Mouse (Mus musculus): ENCODE results near the gene Gatad2b. TPM values are rescaled to one million over a fixed set of nuclear protein-coding genes. Genes with fewer than 3 reads are reported as not detected.
A peak's percentile ranks its signal among the peaks of the same experiment; 100 is the strongest.

The Gatad2b gene
- total RNA-seq, 2 experiments from 2014 or later: 47.2 to 65.5 TPM

DNA sequence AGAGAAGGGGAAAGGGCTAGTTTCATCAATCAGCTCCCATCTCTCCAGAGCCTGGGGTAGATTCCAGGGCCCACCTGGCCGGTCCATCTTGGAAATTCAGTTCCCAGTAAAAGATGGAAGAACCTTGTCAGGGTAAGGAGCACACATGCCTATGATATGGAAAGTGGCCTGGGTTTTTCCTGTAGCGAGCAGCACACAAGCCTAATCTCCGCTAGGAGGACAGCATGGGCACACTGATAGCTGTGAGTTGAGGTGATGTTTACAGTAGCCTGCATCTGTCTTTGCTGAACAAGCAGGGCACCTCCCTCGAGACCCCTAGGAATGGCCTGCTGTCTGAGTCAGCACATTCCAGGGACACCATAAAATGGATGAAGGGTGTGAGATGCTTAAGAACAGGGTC, 111.6 kb downstream of the Gatad2b start:
- no peak for ATAC-seq (replicated peaks; ENCODE audit: low FRiP score, poor library complexity, severe bottlenecking)

DNA sequence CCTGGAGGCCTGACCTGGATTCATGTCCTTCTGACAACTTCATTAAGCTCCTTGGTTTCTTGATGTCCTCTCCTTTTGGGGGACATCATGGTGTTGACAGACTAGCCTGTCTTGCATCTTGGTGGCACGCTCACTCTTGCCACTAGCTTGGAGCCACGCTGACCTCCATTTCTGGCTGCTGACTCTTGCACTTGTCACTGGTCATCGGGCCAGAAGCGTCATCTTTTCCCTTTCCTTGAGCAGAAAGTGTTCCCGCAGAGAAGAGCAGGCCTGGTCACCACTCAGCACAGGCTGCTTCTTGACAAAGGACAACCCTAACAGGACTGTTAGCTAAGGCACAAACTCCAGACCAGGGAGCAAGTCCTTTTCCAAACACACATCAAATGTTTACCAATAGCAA, 113.4 kb downstream of the Gatad2b start:
- no peak for ATAC-seq (replicated peaks; ENCODE audit: low FRiP score, poor library complexity, severe bottlenecking)

DNA sequence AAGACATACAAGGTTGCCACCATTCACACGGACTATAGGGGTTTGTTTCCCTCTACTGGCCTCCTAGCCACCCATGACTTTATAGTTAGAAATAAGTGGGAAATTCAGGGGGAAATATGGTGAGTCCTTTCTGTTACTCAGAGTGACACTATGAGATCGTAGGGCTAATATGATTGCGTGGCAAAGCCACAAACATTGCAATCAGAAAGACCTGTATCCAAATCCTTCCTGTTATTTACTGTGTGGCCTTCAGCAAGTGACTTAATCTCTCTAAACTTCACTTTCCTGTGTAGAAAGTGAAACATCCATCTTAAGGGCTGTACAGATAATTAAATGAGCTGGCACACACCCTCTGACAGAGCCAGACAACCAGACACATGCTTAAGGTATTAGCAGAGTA, 115.7 kb downstream of the Gatad2b start:
- no peak for ATAC-seq (replicated peaks; ENCODE audit: low FRiP score, poor library complexity, severe bottlenecking)

DNA sequence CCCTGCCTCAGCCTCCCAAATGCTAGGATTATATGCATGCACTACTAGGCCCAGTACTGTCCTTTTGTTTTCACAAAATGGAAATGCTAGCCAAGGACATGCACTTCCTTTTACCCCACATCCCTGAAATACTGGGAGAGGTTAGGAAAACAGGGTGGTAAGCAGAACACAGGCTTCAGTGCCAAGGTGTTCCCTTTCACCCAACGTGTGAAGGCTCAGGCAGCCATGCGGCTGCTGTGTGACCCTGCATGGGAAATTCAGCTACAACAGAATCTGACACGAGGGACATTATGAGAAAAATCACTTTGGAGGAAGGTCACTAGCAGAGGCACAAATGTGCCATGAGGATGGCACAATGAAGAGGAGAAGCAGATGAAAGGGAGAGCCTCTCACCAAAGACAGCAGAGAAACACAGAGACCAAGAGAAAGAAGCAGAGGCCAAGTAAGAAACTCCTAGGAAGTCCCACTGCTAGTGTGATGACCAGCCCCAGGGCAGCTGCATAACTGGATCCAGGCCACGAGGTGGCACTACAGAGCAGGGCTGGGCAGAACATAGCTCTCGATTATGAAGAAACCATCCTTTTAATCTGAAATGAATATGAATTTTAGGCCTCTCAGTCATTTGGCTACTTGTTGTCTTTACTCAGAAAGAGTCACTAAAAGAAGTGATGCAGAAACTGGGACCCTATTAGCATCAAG, 119.5 kb downstream of the Gatad2b start:
- peak; percentile 85 for ATAC-seq (replicated peaks; ENCODE audit: low FRiP score, poor library complexity, severe bottlenecking)

DNA sequence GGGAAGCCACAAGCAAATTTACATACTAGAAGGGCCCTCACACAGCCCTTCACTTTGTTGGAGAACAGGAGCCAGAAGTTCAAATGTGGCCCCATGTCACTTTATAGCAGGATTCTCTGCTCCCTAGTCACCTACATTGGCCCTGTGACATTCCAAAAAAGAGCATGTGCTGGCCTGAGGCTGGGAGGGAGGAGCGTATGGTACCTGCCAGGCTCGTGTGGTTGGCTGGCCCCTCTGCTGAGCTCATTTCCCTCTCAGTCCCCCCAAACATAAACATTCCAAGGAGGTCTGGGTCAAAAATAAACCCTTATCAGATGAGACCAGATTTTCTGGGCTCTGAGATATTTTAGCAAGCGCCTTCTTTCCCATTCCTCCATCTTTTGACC, 120.0 kb downstream of the Gatad2b start:
- ATAC-seq (replicated peaks; ENCODE audit: low FRiP score, poor library complexity, severe bottlenecking): peak; percentile 52; the same call in 1 of the 2 replicates

Other genes starting within 250 kb of the Gatad2b start
- gene 4933434E20Rik, start 241.5 kb upstream of the Gatad2b start, total RNA-seq (2015; ENCODE audit: low replicate concordance): 10.4 and 15.0 TPM in 2 replicates
- gene 4933434E20Rik, start 241.5 kb upstream of the Gatad2b start, total RNA-seq (2017; ENCODE audit: low replicate concordance): 16.3 and 17.6 TPM in 2 replicates
- gene Ubap2l, start 240.6 kb upstream of the Gatad2b start, total RNA-seq (2015; ENCODE audit: low replicate concordance): 124 and 134 TPM in 2 replicates
- gene Ubap2l, start 240.6 kb upstream of the Gatad2b start, total RNA-seq (2017; ENCODE audit: low replicate concordance): 106 and 129 TPM in 2 replicates
- 132 and 146 TPM in 2 replicates for gene Tpm3, start 220.5 kb upstream of the Gatad2b start, total RNA-seq (2015; ENCODE audit: low replicate concordance)
- gene Tpm3, start 220.5 kb upstream of the Gatad2b start, total RNA-seq (2017; ENCODE audit: low replicate concordance): 200 and 233 TPM in 2 replicates
- gene Nup210l, start 189.0 kb upstream of the Gatad2b start, total RNA-seq (2015; ENCODE audit: low replicate concordance): 0.58 TPM in 1 of 2 replicates, not detected in the other
- 0.09 and 0.14 TPM in 2 replicates for gene Nup210l, start 189.0 kb upstream of the Gatad2b start, total RNA-seq (2017; ENCODE audit: low replicate concordance)
- 686 and 1,022 TPM in 2 replicates for gene Rps27, start 79.5 kb upstream of the Gatad2b start, total RNA-seq (2015; ENCODE audit: low replicate concordance)
- gene Rps27, start 79.5 kb upstream of the Gatad2b start, total RNA-seq (2017; ENCODE audit: low replicate concordance): 662 and 738 TPM in 2 replicates
- 0.77 and 1.5 TPM in 2 replicates for gene Rab13, start 79.5 kb upstream of the Gatad2b start, total RNA-seq (2015; ENCODE audit: low replicate concordance)
- 0.84 TPM in 1 of 2 replicates, not detected in the other for gene Rab13, start 79.5 kb upstream of the Gatad2b start, total RNA-seq (2017; ENCODE audit: low replicate concordance)
- 23.8 and 26.5 TPM in 2 replicates for gene Jtb, start 61.6 kb upstream of the Gatad2b start, total RNA-seq (2015; ENCODE audit: low replicate concordance)
- 7.3 and 8.9 TPM in 2 replicates for gene Jtb, start 61.6 kb upstream of the Gatad2b start, total RNA-seq (2017; ENCODE audit: low replicate concordance)
- not detected in 2 replicates for gene Creb3l4, start 49.7 kb upstream of the Gatad2b start, total RNA-seq (2015; ENCODE audit: low replicate concordance)
- gene Creb3l4, start 49.7 kb upstream of the Gatad2b start, total RNA-seq (2017; ENCODE audit: low replicate concordance): not detected in 2 replicates
- gene Slc39a1, start 45.0 kb upstream of the Gatad2b start, total RNA-seq (2015; ENCODE audit: low replicate concordance): 2.5 and 10.6 TPM in 2 replicates
- gene Slc39a1, start 45.0 kb upstream of the Gatad2b start, total RNA-seq (2017; ENCODE audit: low replicate concordance): 8.7 and 9.5 TPM in 2 replicates
- gene Crtc2, start 39.0 kb upstream of the Gatad2b start, total RNA-seq (2015; ENCODE audit: low replicate concordance): 14.2 and 17.5 TPM in 2 replicates
- gene Crtc2, start 39.0 kb upstream of the Gatad2b start, total RNA-seq (2017; ENCODE audit: low replicate concordance): 2.4 and 4.4 TPM in 2 replicates
- gene Dennd4b, start 28.0 kb upstream of the Gatad2b start, total RNA-seq (2015; ENCODE audit: low replicate concordance): 2.9 and 18.4 TPM in 2 replicates
- 4.5 and 6.1 TPM in 2 replicates for gene Dennd4b, start 28.0 kb upstream of the Gatad2b start, total RNA-seq (2017; ENCODE audit: low replicate concordance)
- gene Slc27a3, start 96.8 kb downstream of the Gatad2b start, total RNA-seq (2015; ENCODE audit: low replicate concordance): not detected in 2 replicates
- 0.68 TPM in 1 of 2 replicates, not detected in the other for gene Slc27a3, start 96.8 kb downstream of the Gatad2b start, total RNA-seq (2017; ENCODE audit: low replicate concordance)
- 6.0 and 6.9 TPM in 2 replicates for gene Ints3, start 140.4 kb downstream of the Gatad2b start, total RNA-seq (2015; ENCODE audit: low replicate concordance)
- gene Ints3, start 140.4 kb downstream of the Gatad2b start, total RNA-seq (2017; ENCODE audit: low replicate concordance): 5.1 and 10.5 TPM in 2 replicates
- gene Npr1, start 172.7 kb downstream of the Gatad2b start, total RNA-seq (2015; ENCODE audit: low replicate concordance): not detected in 2 replicates
- 0.84 TPM in 1 of 2 replicates, not detected in the other for gene Npr1, start 172.7 kb downstream of the Gatad2b start, total RNA-seq (2017; ENCODE audit: low replicate concordance)
- 25.9 and 29.9 TPM in 2 replicates for gene Ilf2, start 182.9 kb downstream of the Gatad2b start, total RNA-seq (2015; ENCODE audit: low replicate concordance)
- gene Ilf2, start 182.9 kb downstream of the Gatad2b start, total RNA-seq (2017; ENCODE audit: low replicate concordance): 37.6 and 44.0 TPM in 2 replicates
- 6.3 and 11.5 TPM in 2 replicates for gene Snapin, start 197.9 kb downstream of the Gatad2b start, total RNA-seq (2015; ENCODE audit: low replicate concordance)
- gene Snapin, start 197.9 kb downstream of the Gatad2b start, total RNA-seq (2017; ENCODE audit: low replicate concordance): 10.7 and 13.4 TPM in 2 replicates
- gene Chtop, start 216.3 kb downstream of the Gatad2b start, total RNA-seq (2015; ENCODE audit: low replicate concordance): 33.0 and 49.1 TPM in 2 replicates
- gene Chtop, start 216.3 kb downstream of the Gatad2b start, total RNA-seq (2017; ENCODE audit: low replicate concordance): 37.8 and 45.3 TPM in 2 replicates
- 41.3 and 51.2 TPM in 2 replicates for gene S100a1, start 221.2 kb downstream of the Gatad2b start, total RNA-seq (2015; ENCODE audit: low replicate concordance)
- 15.3 and 28.6 TPM in 2 replicates for gene S100a1, start 221.2 kb downstream of the Gatad2b start, total RNA-seq (2017; ENCODE audit: low replicate concordance)
- gene S100a13, start 221.3 kb downstream of the Gatad2b start, total RNA-seq (2015; ENCODE audit: low replicate concordance): 1.9 and 18.0 TPM in 2 replicates
- 22.4 and 31.6 TPM in 2 replicates for gene S100a13, start 221.3 kb downstream of the Gatad2b start, total RNA-seq (2017; ENCODE audit: low replicate concordance)
- not detected in 2 replicates for gene S100a14, start 233.7 kb downstream of the Gatad2b start, total RNA-seq (2015; ENCODE audit: low replicate concordance)
- not detected in 2 replicates for gene S100a14, start 233.7 kb downstream of the Gatad2b start, total RNA-seq (2017; ENCODE audit: low replicate concordance)
- gene S100a16, start 244.1 kb downstream of the Gatad2b start, total RNA-seq (2015; ENCODE audit: low replicate concordance): not detected in 2 replicates
- not detected in 2 replicates for gene S100a16, start 244.1 kb downstream of the Gatad2b start, total RNA-seq (2017; ENCODE audit: low replicate concordance)

Data from erythroblast, adult 5-6 weeks (primary cell).